Mouse (Mus musculus): ENCODE results near the gene Bhlhe41.
A peak's percentile ranks its signal among the peaks of the same experiment; 100 is the strongest.

Bhlhe41 gene

DNA sequence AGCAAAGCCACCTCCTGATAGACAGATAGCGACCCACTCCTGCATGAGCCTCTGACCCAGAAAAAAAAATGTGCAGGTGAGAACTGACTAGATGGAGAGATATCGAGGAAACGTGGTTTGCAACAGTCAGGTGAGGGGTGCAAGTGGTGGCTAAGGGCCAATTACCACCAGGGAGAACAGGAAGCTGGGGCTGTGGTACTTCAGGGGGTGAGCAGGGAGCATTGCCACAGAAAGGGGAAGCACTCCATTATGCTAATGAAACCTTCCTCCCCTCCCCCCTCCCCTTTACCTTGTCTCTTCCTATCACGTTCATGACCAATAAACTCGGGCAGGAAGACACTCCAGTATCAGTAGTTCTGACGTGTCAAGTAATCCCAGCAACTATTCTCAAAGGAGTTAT is 30.0 kb downstream of the Bhlhe41 start:
- no peak for DNase-seq (ENCODE audit: low read depth)

DNA sequence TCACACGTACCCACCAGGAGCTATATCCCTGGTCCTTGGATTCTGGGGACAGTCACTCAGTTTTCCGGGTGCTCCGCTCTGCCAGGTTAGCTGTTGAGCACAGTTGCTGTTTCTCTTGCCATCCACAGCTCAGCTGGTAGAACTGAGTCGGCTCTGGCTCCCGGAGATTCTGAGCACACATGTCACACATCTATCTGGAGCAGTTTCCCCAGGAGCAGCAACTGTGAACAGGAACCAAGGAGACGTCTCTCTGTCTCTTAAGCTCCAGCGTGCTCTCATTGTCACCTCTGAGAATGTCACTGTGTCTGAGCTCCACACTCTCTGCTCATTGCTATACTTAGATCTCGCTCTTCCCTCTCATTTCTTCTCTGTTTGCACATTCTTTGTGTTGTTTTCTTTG is 32.4 kb downstream of the Bhlhe41 start:
- no peak for DNase-seq (ENCODE audit: low read depth)

GRCm38 (mm10) chr6:145830617-145831016 is 34.7 kb downstream of the Bhlhe41 start:
- no peak for DNase-seq (ENCODE audit: low read depth)

- DNase-seq (ENCODE audit: low read depth) = peak; percentile 23
Measured at GRCm38 (mm10) chr6:145830117-145830516, 35.2 kb downstream of the Bhlhe41 start.

- DNase-seq (ENCODE audit: low read depth) = no peak
Measured at GRCm38 (mm10) chr6:145829062-145829835, 36.1 kb downstream of the Bhlhe41 start.

DNA sequence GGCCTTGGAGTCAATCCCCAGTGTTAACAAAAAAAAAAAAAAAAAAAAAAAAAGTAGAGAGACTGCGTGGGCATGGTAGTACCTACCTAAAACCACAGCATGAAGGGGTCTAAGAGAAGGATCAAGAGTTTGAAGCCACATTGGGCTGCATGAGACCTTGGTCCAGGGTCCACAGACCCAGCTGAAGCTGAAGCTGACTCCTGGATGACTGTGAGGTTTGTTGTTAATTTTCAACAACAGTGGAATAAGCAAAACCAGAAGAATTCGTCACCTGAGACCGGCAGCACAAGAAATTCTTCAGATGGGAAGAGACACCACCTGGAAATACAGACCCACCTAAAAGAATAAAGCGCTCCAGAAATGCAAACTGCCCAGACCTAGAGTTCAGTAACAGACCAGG is 39.1 kb downstream of the Bhlhe41 start:
- no peak for DNase-seq (ENCODE audit: low read depth)

GRCm38 (mm10) chr6:145823588-145824234 is 41.6 kb downstream of the Bhlhe41 start:
- no peak for DNase-seq (ENCODE audit: low read depth)

DNA sequence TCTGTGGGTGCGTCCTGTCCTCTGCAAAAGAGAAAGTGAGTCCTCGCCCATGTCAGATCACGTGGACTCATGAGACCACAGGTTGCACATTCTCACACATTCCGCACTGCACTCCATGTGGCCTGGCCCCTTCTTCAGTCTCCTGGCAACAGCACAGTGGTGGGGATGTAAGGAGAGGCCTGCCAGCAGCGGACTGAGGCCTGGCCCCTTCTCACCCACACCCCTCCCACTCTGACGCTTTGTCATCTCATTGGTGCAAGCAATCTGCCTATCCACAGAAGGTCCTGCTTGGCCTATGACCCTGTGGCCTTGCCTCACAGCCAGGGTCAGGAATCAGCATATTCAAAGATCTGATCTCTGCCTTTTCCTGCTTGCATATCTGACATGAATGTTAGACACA is 42.3 kb downstream of the Bhlhe41 start:
- no peak for DNase-seq (ENCODE audit: low read depth)

- DNase-seq (ENCODE audit: low read depth) = no peak
Measured at GRCm38 (mm10) chr6:145822218-145822617, 43.1 kb downstream of the Bhlhe41 start.

DNA sequence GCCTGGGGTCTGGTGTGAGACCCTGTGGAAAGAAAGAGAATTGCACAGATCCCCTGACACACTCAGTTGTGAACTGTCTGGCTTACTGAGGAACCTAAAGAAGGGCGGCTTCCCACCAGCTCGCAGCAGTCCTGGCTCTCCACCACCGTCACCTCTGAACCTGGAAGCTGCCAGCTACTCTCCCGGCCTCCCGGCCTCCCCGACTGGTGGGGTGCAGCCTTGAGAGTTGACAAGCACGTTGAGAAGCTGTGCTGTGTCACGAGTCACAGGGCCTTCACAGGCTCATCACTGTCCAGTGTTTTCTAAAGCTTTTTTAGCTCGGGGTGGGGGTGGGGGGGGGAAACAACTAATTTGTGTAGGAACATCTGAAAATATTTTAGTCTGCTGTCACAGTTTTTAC is 46.2 kb downstream of the Bhlhe41 start:
- DNase-seq (ENCODE audit: low read depth) = no peak

DNA sequence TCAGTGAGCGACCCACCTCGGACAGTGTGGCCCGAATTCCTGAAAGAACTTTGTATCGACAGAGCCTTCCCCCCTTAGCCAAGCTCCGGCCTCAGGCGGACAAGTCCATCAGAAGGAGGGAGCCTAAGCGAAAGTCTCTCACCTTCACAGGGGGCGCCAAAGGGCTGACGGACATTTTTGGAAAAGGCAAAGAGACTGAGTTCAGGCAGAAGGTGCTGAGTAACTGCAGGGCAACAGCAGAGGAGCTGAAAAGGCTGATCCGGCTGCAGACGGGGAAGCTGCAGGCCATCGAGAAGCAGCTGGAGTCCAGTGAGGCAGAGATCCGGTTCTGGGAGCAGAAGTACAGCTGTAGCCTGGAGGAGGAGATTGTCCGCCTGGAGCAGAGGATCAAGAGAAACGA is 50.2 kb downstream of the Bhlhe41 start:
- no peak for DNase-seq (ENCODE audit: low read depth)

GRCm38 (mm10) chr6:145811174-145811573 is 54.2 kb downstream of the Bhlhe41 start:
- DNase-seq (ENCODE audit: low read depth) = no peak

DNA sequence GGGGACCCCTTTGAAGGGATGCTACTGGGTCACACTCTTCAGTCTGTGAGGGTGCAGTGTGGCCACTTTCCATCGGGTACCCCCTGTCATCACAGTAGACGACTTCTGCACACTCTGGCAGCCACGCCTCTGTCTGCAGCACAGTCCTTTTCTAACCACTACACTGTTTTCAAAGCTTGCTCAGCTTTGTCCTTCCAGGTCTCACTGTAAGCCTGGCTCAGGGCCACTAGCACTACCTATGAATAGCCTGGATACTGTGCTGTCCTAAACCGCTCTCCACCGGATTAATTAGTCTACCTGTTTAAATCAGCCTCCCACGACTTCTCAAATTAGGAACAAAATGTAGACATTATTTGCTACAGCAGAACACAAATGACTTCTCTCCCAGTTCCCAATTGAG is 55.3 kb downstream of the Bhlhe41 start:
- DNase-seq (ENCODE audit: low read depth) = no peak

DNA sequence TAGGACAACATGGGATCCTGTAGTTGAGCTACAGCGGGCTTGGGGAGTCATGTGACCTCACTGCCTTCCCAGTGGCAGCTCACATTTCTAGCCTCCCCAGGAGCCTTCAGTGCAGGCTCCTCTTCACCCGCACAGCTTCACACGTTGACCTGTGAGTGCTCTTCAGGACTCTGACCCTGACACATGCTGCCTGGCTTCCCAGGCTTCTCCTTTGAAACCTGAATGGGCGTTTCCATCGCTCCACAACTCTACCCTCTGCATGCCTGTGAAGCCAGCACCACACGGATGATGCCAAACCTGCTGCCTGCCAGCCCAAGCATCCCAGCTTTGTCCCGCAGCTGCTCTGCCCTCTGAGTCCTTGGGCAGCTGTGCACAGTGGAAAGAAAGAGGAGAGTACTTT is 55.8 kb downstream of the Bhlhe41 start:
- no peak for DNase-seq (ENCODE audit: low read depth)

Data from c-Kit-positive CD71-positive TER-119-negative erythroid progenitor cells, embryonic 14.5 days (primary cell).